In genomic region chr12:105454258-105455062, GRCm38 (mm10) we compare ENCODE assay signal across 9 mouse cellular contexts. TPM values are rescaled to one million over a fixed set of nuclear protein-coding genes. Genes with fewer than 3 reads are reported as not detected.
DNase-seq lines count a peak whose midpoint lies in the region; ATAC-seq and TF ChIP-seq lines count a peak whose summit lies in the region.
"Had no signal": no experiment of that assay in that cellular context is flagged by ENCODE, and none has a peak within 500 bp of the region (broad histone marks: within the 10 kb centered on the region; RNA-seq: fewer than 3 reads in every experiment).

No protein-coding gene starts in this region.

- H3K4me2 ChIP-seq in intestine, embryonic 15.5 days (replicated peaks): peak overlapping the region; percentile 95
- peak overlapping the region; percentile 78 for H3K4me2 ChIP-seq in neural tube, embryonic 12.5 days (replicated peaks)

- TF ChIP-seq POLR2A in cerebellum, adult 2 months (IDR thresholded peaks at IDR 0.05; ENCODE audit: borderline replicate concordance, insufficient read depth, low read length): no peak

- no peaks in the 10 kb centered on the region for H3K9me3 ChIP-seq in intestine, embryonic 15.5 days
- no peaks in the 10 kb centered on the region for H3K9me3 ChIP-seq in neural tube, embryonic 12.5 days

- TF ChIP-seq CTCF in cerebellum, adult 2 months (IDR thresholded peaks at IDR 0.05; ENCODE audit: borderline replicate concordance, insufficient read depth, low read depth, low read length): no peak

- H3K27ac ChIP-seq in cerebellum, adult 2 months (ENCODE audit: insufficient read depth, low read length): no peak overlapping the region
- no peak overlapping the region for H3K27ac ChIP-seq in intestine, embryonic 15.5 days
- H3K27ac ChIP-seq in neural tube, embryonic 12.5 days: no peak overlapping the region

- 11% methylated on average over 21 of the region's 21 CpGs for WGBS in cerebellum, adult 2 months
- 2% methylated on average over 21 of the region's 21 CpGs for WGBS in intestine, embryonic 15.5 days
- WGBS in neural tube, embryonic 12.5 days: 5% methylated on average over 21 of the region's 21 CpGs

- H3K9ac ChIP-seq in intestine, embryonic 15.5 days: peak overlapping the region; percentile 57
- H3K9ac ChIP-seq in neural tube, embryonic 12.5 days: peak overlapping the region; percentile 83

- ATAC-seq in intestine, embryonic 15.5 days: peak; percentile 60
- peak; percentile 72 for ATAC-seq in neural tube, embryonic 12.5 days (ENCODE audit: low FRiP score, low read depth)

- H3K4me1 ChIP-seq in cerebellum, adult 2 months (ENCODE audit: control insufficient read depth, insufficient read depth, low read length): peaks cover 8% of the 10 kb centered on the region
- H3K4me1 ChIP-seq in intestine, embryonic 15.5 days (replicated peaks): peaks cover 16% of the 10 kb centered on the region; the same call in 1 of the 2 replicates
- peaks cover 25% of the 10 kb centered on the region for H3K4me1 ChIP-seq in neural tube, embryonic 12.5 days

- H3K36me3 ChIP-seq in intestine, embryonic 15.5 days: no peaks in the 10 kb centered on the region
- no peaks in the 10 kb centered on the region for H3K36me3 ChIP-seq in neural tube, embryonic 12.5 days

- peak overlapping the region; percentile 41 for H3K4me3 ChIP-seq in cerebellum, adult 2 months (replicated peaks; ENCODE audit: insufficient read depth, low read depth, low read length)
- peak overlapping the region; percentile 60 for H3K4me3 ChIP-seq in intestine, embryonic 15.5 days (replicated peaks)
- H3K4me3 ChIP-seq in neural tube, embryonic 12.5 days: peak overlapping the region; percentile 69
- H3K4me3 ChIP-seq: erythroblast, embryonic 14.5 days had no signal

- DNase-seq in cerebellum, adult 2 months: no peak
- DNase-seq in cerebellum, adult 11-12 months: no peak
- DNase-seq in right cerebral cortex, adult 18-20 months: peak; percentile 15
- DNase-seq in right cerebral cortex, postnatal 36 days (ENCODE audit: low spot score in 2 of 2): no peak
- DNase-seq in adrenal gland, adult 2 months: no peak
- no peak for DNase-seq in gastrocnemius, postnatal 4 days (ENCODE audit: low spot score in 2 of 2)

- no peaks in the 10 kb centered on the region for H3K27me3 ChIP-seq in cerebellum, adult 2 months (ENCODE audit: control insufficient read depth, insufficient read depth, low read length)
- no peaks in the 10 kb centered on the region for H3K27me3 ChIP-seq in intestine, embryonic 15.5 days (replicated peaks)
- H3K27me3 ChIP-seq in neural tube, embryonic 12.5 days (replicated peaks): no peaks in the 10 kb centered on the region

RNA-seq across cellular contexts. Expression of gene D430019H16Rik, which starts 0.8 kb away (rescaled TPM):
- polyA plus RNA-seq in cerebellum, adult 2 months (2012; rRNA removed): 5.8 and 6.7 TPM in 2 replicates
- polyA plus RNA-seq in intestine, embryonic 15.5 days (2015; fragmentation: Nextera tagmentation; extraction: Ambion mirVana): 0.78 and 1.4 TPM in 2 replicates
- polyA plus RNA-seq in neural tube, embryonic 12.5 days (2016; fragmentation: Nextera tagmentation; extraction: Ambion mirVana): 6.9 and 8.4 TPM in 2 replicates
- total RNA-seq in adrenal gland, adult 2 months (2021): 1 to 10 TPM; 3.6 to 5.6 TPM
- polyA plus RNA-seq in adrenal gland, adult 2 months (2012; rRNA removed): 3.8 and 4.0 TPM in 2 replicates
- total RNA-seq in gastrocnemius, postnatal 4 days (2021): 1 to 10 TPM; 6.4 to 6.7 TPM
- polyA plus RNA-seq: erythroblast, embryonic 14.5 days had no signal
